Mouse (Mus musculus): ENCODE measurements at regions not wholly inside any gene's neighbourhood (a gene's known extent, or its start where the extent isn't known, plus 50 kb on each side); places are given as distances from the start of the nearest gene placed in this dataset.

- TF ChIP-seq CTCF (IDR thresholded peaks at IDR 0.05; ENCODE audit: control insufficient read depth, insufficient read depth, insufficient read length) (no peak), MYOG (IDR thresholded peaks at IDR 0.05; ENCODE audit: control insufficient read depth, extremely low read depth, insufficient read length) (no peak), CEBPB (IDR thresholded peaks at IDR 0.05; ENCODE audit: low read depth) (no peak), USF1 (IDR thresholded peaks at IDR 0.05; ENCODE audit: low read depth) (no peak), FOSL1 (IDR thresholded peaks at IDR 0.05; ENCODE audit: insufficient read depth, low read length, poor library complexity, severe bottlenecking) (no peak), MAX (IDR thresholded peaks at IDR 0.05) (no peak), MYOD1 (IDR thresholded peaks at IDR 0.05; ENCODE audit: control insufficient read depth, insufficient read length, low read depth) (no peak)
Observed at GRCm38 (mm10) chr6:106961320-106961719, 161.4 kb upstream of the Crbn start.

Data from C2C12 (cell line).